Mouse (Mus musculus) ES-Bruce4 (cell line): ENCODE data around the gene Epha10.

Experiments used
- CTCF ChIP-seq: IDR thresholded peaks from one replicate; pipeline ENCODE4 v1.8.1; 2011; ENCODE audit warnings: low read depth, low read length
- EP300 ChIP-seq: IDR thresholded peaks from 2 replicates; pipeline ENCODE4 v1.6.1; 2011; ENCODE audit warnings: low read depth, low read length; ENCODE audit not compliant: insufficient read depth
- POLR2A ChIP-seq: IDR thresholded peaks from one replicate; pipeline ENCODE4 v1.8.1; 2011; ENCODE audit warnings: low read length; ENCODE audit not compliant: insufficient read depth

DNA sequence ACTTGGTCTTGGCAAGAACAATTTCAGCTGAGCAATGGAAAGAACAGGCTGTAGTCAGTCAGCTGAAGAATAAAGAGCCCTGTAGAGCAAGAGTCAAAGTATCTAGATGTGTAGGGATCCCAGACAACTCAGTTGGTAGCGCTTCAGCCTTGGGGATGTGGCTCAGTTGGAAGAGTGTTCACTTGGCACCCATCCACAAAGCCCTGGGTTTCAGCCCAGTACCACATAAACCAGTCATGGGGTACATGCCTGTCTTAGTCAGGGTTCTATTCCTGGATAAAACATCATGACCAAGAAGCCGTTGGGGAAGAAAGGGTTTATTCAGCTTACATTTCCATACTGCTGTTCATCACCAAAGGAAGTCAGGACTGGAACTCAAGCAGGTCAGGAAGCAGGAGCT lies 9.2 kb downstream of the Epha10 start:
- TF ChIP-seq CTCF (no peak), EP300 (no peak), POLR2A (no peak)
